Mouse (Mus musculus) heart, postnatal 0 days (tissue): ENCODE data around the gene Zdhhc13. TPM values are rescaled to one million over a fixed set of nuclear protein-coding genes. Genes with fewer than 3 reads are reported as not detected.
A peak's percentile ranks its signal among the peaks of the same experiment; 100 is the strongest.

Experiments used
- ATAC-seq: fragments of 200-750 bp; cut with Nextera tagmentation; 2 replicates; pipeline ENCODE4 v1.8.0; 2017; ENCODE audit warnings: low read depth, moderate number of reproducible peaks, moderate library complexity; ENCODE audit not compliant: insufficient read depth
- DNase-seq: peaks from one replicate; pipeline ENCODE4 v3.0.0-alpha.2; 2016; ENCODE audit warnings: low spot score
- H3K27ac ChIP-seq: fragments of 300-500 bp; sonication (generic); 2 replicates; pipeline ENCODE4 v1.5.1; 2014; ENCODE audit warnings: low read depth, mild to moderate bottlenecking
- H3K27me3 ChIP-seq: fragments of 300-500 bp; sonication (generic); 2 replicates; pipeline ENCODE4 v1.6.1; 2014; ENCODE audit warnings: low read length, mixed read lengths; ENCODE audit not compliant: control insufficient read depth, insufficient read depth
- H3K36me3 ChIP-seq: fragments of 300-500 bp; sonication (generic); replicated peaks from 2 replicates; pipeline ENCODE4 v1.6.1; 2014; ENCODE audit warnings: low read length, mixed read lengths; ENCODE audit not compliant: control insufficient read depth, insufficient read depth
- H3K4me1 ChIP-seq: fragments of 300-500 bp; sonication (generic); 2 replicates; pipeline ENCODE4 v1.6.1; 2014; ENCODE audit warnings: antibody characterized with exemption; ENCODE audit not compliant: control insufficient read depth, insufficient read depth
- H3K4me2 ChIP-seq: fragments of 300-500 bp; sonication (generic); 2 replicates; pipeline ENCODE4 v1.6.1; 2014; ENCODE audit warnings: low read depth, mild to moderate bottlenecking, low read length, moderate library complexity
- H3K4me3 ChIP-seq: fragments of 300-500 bp; sonication (generic); 2 replicates; pipeline ENCODE4 v1.5.1; 2014; ENCODE audit warnings: low read depth, low read length
- H3K9ac ChIP-seq: fragments of 300-500 bp; sonication (generic); replicated peaks from 2 replicates; pipeline ENCODE4 v1.6.1; 2014; ENCODE audit warnings: low read depth, low read length, mixed read lengths
- H3K9me3 ChIP-seq: fragments of 300-500 bp; sonication (generic); replicated peaks from 2 replicates; pipeline ENCODE4 v1.6.1; 2016; ENCODE audit warnings: low read length; ENCODE audit not compliant: control insufficient read depth
- CTCF ChIP-seq: IDR thresholded peaks from 2 replicates; pipeline ENCODE4 v1.5.1; 2016; ENCODE audit warnings: antibody characterized with exemption, control low read depth, low read depth
- EP300 ChIP-seq: IDR thresholded peaks from 2 replicates; pipeline ENCODE4 v1.6.1; 2016; ENCODE audit warnings: antibody characterized with exemption, low read depth
- WGBS: fragments of 180-500 bp; shearing (Covaris S2); extraction: QIAGEN DNeasy Blood & Tissue Kit; methylation state at CpG from one replicate; pipeline ENCODE4 v1.1.7; 2014; 5-methylcytosine and 5-hydroxymethylcytosine counted together
- polyA plus RNA-seq: library from polyadenylated mRNA; unstranded; fragments of >200 nt; fragmentation: Nextera tagmentation; extraction: Ambion mirVana; gene quantifications from 2 replicates; pipeline ENCODE4 v1.2.1, GENCODE M21; 2015
- total RNA-seq: library from RNA; depleted of rRNA; stranded (reverse); fragments of >200 nt; gene quantifications from 2 replicates; pipeline ENCODE4 v1.2.3, GENCODE M21; 2014; ENCODE audit warnings: low replicate concordance; rRNA removed

The Zdhhc13 gene
- total RNA-seq: 51.6 and 58.5 TPM in 2 replicates
- polyA plus RNA-seq: 26.9 and 29.5 TPM in 2 replicates

DNA sequence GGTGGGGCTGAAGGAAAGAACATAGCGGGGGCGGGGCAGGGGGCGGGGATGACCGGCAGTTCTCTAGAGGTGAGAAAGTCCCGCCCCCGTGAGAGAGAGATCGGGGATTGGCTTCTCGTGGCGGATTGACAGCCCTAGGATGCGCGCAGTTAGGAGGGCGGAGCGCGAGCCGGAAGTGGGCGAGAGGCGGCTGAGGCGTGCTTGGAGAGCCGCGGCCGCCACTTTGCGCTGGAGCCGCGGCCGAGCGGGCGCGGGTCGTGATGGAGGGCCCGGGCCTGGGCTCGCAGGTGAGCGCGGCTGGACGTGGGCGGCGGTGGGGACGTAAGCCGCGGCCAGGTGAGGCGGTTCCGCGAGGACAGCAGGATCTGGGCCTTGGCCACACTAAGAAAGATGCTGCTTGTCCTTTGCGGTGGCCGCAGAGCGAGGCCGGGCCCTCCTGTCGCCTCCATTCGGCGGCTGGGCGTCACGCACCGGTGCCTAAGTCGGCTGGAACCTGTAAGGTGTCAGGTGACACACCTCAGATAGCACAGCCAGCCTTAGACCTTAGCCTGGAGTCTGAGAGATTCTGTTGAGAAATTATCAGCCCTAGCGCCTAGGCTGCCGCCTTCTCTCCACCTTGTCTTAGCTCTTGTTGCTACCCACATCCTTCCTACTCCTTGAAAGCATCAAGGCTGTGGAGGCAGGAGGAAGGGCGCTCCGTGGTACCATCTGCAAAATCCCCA is at the start of gene Zdhhc13:
Zdhhc13 (plus strand) TSS at position 153 of the 722 bp plus-strand sequence.
- under 1% methylated on average over 57 of the region's 57 CpGs for WGBS
- ATAC-seq: peak; percentile 99

GRCm38 (mm10) chr7:48749298-48750163 is 39.3 kb upstream of the Zdhhc13 start:
- Histone ChIP-seq H3K9me3 (no peaks in the 10 kb centered on the region), H3K36me3 (no peaks in the 10 kb centered on the region), H3K4me1 (0 out of 2 replicates have a peak, but pooled peaks cover 5% of the 10 kb centered on the region), H3K27me3 (no peaks in the 10 kb centered on the region), H3K4me3 (peak overlapping the region; percentile 53), H3K4me2 (peak overlapping the region; percentile 95), H3K9ac (peak overlapping the region; percentile 47), H3K27ac (peak overlapping the region; percentile 44; the same call in 1 of the 2 replicates)
- TF ChIP-seq EP300: no peak
- TF ChIP-seq CTCF: peak; percentile 79
- ATAC-seq: peak; percentile 82
- DNase-seq: peak; percentile 85
- WGBS: 2% methylated on average over 24 of the region's 24 CpGs

More for the DNA sequence above, at the start of gene Zdhhc13:
- Histone ChIP-seq H3K4me3 (peak within 1 kb of the TSS; percentile 91), H3K27me3 (no peaks in the 10 kb centered on the region), H3K4me1 (peaks cover 18% of the 10 kb centered on the region; the same call in 1 of the 2 replicates), H3K9me3 (no peaks in the 10 kb centered on the region), H3K9ac (peak within 1 kb of the TSS; percentile 76), H3K36me3 (no peaks in the 10 kb centered on the region), H3K4me2 (peak within 1 kb of the TSS; percentile 95), H3K27ac (peak within 1 kb of the TSS; percentile 74)
- TF ChIP-seq EP300 (no peak), CTCF (no peak)
- peak; percentile 94 for DNase-seq

GRCm38 (mm10) chr7:48750164-48750809 is 38.5 kb upstream of the Zdhhc13 start:
- ATAC-seq: no peak
- Histone ChIP-seq H3K36me3 (no peaks in the 10 kb centered on the region), H3K4me1 (0 out of 2 replicates have a peak, but pooled peaks cover 5% of the 10 kb centered on the region), H3K4me2 (peak overlapping the region; percentile 95; the same call in 1 of the 2 replicates), H3K9me3 (no peaks in the 10 kb centered on the region), H3K4me3 (no peak overlapping the region), H3K27me3 (no peaks in the 10 kb centered on the region), H3K9ac (no peak overlapping the region), H3K27ac (no peak overlapping the region)
- TF ChIP-seq CTCF (no peak), EP300 (no peak)
- 65% methylated on average over 8 of the region's 8 CpGs for WGBS
- DNase-seq: no peak

DNA sequence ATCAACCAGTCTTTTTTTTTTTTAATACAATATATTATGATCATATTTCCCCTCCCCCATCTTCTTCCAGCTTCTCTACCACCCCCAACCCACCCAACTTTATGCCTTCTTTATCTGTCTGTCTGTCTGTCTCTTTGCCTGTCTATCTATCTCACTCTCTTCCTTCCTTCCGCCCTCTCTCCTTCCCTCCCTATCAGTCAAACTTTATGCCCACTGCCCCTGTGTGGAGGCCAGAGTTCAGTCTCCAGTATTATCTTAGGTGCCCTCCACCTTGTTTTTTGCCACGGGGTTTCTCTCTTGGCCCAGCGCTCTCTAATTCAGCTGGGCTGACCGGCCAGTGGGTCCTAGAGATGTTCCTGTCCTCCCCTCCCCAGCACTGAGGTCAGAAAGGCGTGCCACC is 37.6 kb upstream of the Zdhhc13 start:
- no peaks in the 10 kb centered on the region for H3K36me3 ChIP-seq
- WGBS: 81% methylated on average over 5 of the region's 5 CpGs
- TF ChIP-seq CTCF (no peak), EP300 (no peak)
- no peak for ATAC-seq
- no peak overlapping the region for H3K27ac ChIP-seq
- DNase-seq: no peak
- no peak overlapping the region for H3K9ac ChIP-seq
- 0 out of 2 replicates have a peak, but pooled peaks cover 5% of the 10 kb centered on the region for H3K4me1 ChIP-seq
- no peaks in the 10 kb centered on the region for H3K27me3 ChIP-seq
- no peak overlapping the region for H3K4me2 ChIP-seq
- no peak overlapping the region for H3K4me3 ChIP-seq
- H3K9me3 ChIP-seq: no peaks in the 10 kb centered on the region

DNA sequence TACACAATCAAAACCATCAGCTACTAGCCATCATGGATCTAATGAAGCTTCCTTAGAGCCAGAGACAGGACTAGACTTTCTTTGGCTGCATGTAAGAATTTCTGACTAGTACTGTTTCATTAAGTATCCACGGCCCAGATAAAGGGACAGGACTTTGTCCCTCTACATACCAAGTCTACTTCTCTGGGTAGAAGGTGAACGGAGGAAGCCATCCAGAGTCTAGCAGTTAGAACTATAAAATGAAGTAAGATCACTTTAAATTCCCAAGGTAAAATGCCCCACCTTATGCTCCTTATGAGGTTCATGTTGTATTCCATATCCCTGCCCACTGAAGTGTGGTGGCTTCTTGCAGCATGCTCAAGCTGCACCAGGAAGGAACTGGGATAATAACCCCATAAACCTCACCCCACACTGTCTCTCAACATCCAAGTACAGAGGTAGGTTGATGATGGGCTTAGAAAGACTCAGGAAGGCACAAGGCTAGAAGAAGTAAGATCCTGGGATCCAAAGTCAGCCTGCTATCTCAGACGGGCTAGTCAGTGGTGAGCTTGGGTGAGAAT is 34.3 kb upstream of the Zdhhc13 start:
- 77% methylated on average over 3 of the region's 3 CpGs for WGBS
- Histone ChIP-seq H3K9me3 (no peaks in the 10 kb centered on the region), H3K9ac (no peak overlapping the region), H3K4me3 (no peak overlapping the region), H3K36me3 (no peaks in the 10 kb centered on the region), H3K27ac (no peak overlapping the region), H3K27me3 (no peaks in the 10 kb centered on the region), H3K4me1 (0 out of 2 replicates have a peak, but pooled peaks cover 4% of the 10 kb centered on the region), H3K4me2 (no peak overlapping the region)
- ATAC-seq (no peak), DNase-seq (no peak)
- TF ChIP-seq CTCF (no peak), EP300 (no peak)
